Mouse (Mus musculus): Measurements from ENCODE around the gene Mylk3. TPM values are rescaled to one million over a fixed set of nuclear protein-coding genes. Genes with fewer than 3 reads are reported as not detected.
A peak's percentile ranks its signal among the peaks of the same experiment; 100 is the strongest.

Mylk3 gene
- polyA plus RNA-seq, 1 experiment from 2014 or later = 17.8 TPM

GRCm38 (mm10) chr8:85373435-85374039, 12.6 kb downstream of the Mylk3 start:
- Histone ChIP-seq H3K4me2 (ENCODE audit: low read depth, low read length) (no peak overlapping the region), H3K9ac (ENCODE audit: low read depth, low read length) (no peak overlapping the region), H3K27ac (ENCODE audit: low read length) (peak overlapping the region; percentile 45; the same call in 1 of the 2 replicates), H3K36me3 (ENCODE audit: control insufficient read depth, insufficient read depth, low read length) (no peaks in the 10 kb centered on the region), H3K4me1 (ENCODE audit: control insufficient read depth, insufficient read depth, low read length) (peaks cover 8% of the 10 kb centered on the region), H3K9me3 (ENCODE audit: control insufficient read depth, low read length) (no peaks in the 10 kb centered on the region), H3K27me3 (replicated peaks; ENCODE audit: control insufficient read depth, insufficient read depth, low read length) (no peaks in the 10 kb centered on the region), H3K4me3 (ENCODE audit: low read length) (no peak overlapping the region)
- ATAC-seq = no peak
- 41% methylated on average over 5 of the region's 5 CpGs for WGBS

GRCm38 (mm10) chr8:85372465-85372839, 13.7 kb downstream of the Mylk3 start:
- Histone ChIP-seq H3K4me3 (ENCODE audit: low read length) (no peak overlapping the region), H3K4me1 (ENCODE audit: control insufficient read depth, insufficient read depth, low read length) (peaks cover 8% of the 10 kb centered on the region), H3K9me3 (ENCODE audit: control insufficient read depth, low read length) (no peaks in the 10 kb centered on the region), H3K27me3 (replicated peaks; ENCODE audit: control insufficient read depth, insufficient read depth, low read length) (no peaks in the 10 kb centered on the region), H3K36me3 (ENCODE audit: control insufficient read depth, insufficient read depth, low read length) (no peaks in the 10 kb centered on the region), H3K27ac (ENCODE audit: low read length) (no peak overlapping the region), H3K9ac (ENCODE audit: low read depth, low read length) (no peak overlapping the region), H3K4me2 (ENCODE audit: low read depth, low read length) (no peak overlapping the region)
- no peak for ATAC-seq
- WGBS = 96% methylated on average over 1 of the region's 1 CpGs

- 85% methylated on average over 5 of the region's 5 CpGs for WGBS
- H3K27me3 ChIP-seq (replicated peaks; ENCODE audit: control insufficient read depth, insufficient read depth, low read length) = no peaks in the 10 kb centered on the region
- no peaks in the 10 kb centered on the region for H3K36me3 ChIP-seq (ENCODE audit: control insufficient read depth, insufficient read depth, low read length)
- ATAC-seq = no peak
- H3K9me3 ChIP-seq (ENCODE audit: control insufficient read depth, low read length) = no peaks in the 10 kb centered on the region
- no peak overlapping the region for H3K9ac ChIP-seq (ENCODE audit: low read depth, low read length)
- no peak overlapping the region for H3K4me2 ChIP-seq (ENCODE audit: low read depth, low read length)
- no peak overlapping the region for H3K4me3 ChIP-seq (ENCODE audit: low read length)
- peaks cover 8% of the 10 kb centered on the region for H3K4me1 ChIP-seq (ENCODE audit: control insufficient read depth, insufficient read depth, low read length)
- H3K27ac ChIP-seq (ENCODE audit: low read length) = no peak overlapping the region
Measured at GRCm38 (mm10) chr8:85371736-85372464, 14.2 kb downstream of the Mylk3 start.

DNA sequence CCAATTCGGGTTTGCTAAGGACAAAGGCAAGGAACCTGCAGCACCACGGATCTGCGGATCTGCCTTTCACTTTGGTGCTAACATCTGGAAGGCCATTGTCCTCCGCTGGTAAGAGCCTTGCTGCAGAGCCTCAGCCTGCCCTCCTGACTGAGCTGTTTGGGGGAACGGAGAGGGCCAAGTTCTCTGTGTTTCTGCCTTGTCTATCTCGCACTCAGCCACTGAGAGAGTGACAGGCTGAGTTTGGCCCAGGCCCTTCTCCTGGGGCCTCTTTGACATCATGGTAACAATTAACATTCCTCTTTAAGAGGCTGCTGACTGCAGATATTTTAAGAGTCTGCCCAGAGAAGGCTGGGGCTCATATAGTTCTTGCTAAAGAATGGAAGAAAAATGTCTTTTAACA, 21.0 kb downstream of the Mylk3 start:
- Histone ChIP-seq H3K27ac (ENCODE audit: low read length) (peak overlapping the region; percentile 9; the same call in 1 of the 2 replicates), H3K4me3 (ENCODE audit: low read length) (no peak overlapping the region), H3K9me3 (ENCODE audit: control insufficient read depth, low read length) (no peaks in the 10 kb centered on the region), H3K36me3 (ENCODE audit: control insufficient read depth, insufficient read depth, low read length) (no peaks in the 10 kb centered on the region), H3K27me3 (replicated peaks; ENCODE audit: control insufficient read depth, insufficient read depth, low read length) (no peaks in the 10 kb centered on the region), H3K4me2 (ENCODE audit: low read depth, low read length) (no peak overlapping the region), H3K9ac (ENCODE audit: low read depth, low read length) (no peak overlapping the region), H3K4me1 (ENCODE audit: control insufficient read depth, insufficient read depth, low read length) (peaks cover 9% of the 10 kb centered on the region)
- 49% methylated on average over 6 of the region's 6 CpGs for WGBS
- ATAC-seq = peak; percentile 31; the same call in 1 of the 2 replicates

GRCm38 (mm10) chr8:85364628-85365027, 21.5 kb downstream of the Mylk3 start:
- 86% methylated on average over 11 of the region's 11 CpGs for WGBS
- Histone ChIP-seq H3K9me3 (ENCODE audit: control insufficient read depth, low read length) (no peaks in the 10 kb centered on the region), H3K27ac (ENCODE audit: low read length) (no peak overlapping the region)

DNA sequence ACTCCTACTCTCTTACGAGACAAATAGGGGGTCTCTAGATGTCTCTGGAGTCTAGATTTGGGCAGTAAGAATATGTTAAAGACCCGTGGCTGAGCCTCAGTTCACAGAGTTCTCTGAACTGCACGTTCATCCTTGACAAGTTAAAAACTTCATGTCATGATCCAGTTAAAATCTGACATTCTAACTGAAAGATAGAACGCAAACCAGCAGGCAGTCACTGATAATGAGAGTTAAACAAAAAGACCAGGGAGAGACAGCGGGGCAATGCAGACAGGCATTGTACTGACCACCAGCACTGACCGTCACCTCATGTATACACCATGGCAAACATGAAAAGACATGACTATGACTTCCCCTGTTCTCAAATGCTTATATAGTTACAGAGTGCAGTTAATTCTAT, 22.7 kb downstream of the Mylk3 start:
- Histone ChIP-seq H3K9me3 (ENCODE audit: control insufficient read depth, low read length) (no peaks in the 10 kb centered on the region), H3K4me1 (ENCODE audit: control insufficient read depth, insufficient read depth, low read length) (peaks cover 9% of the 10 kb centered on the region), H3K27me3 (replicated peaks; ENCODE audit: control insufficient read depth, insufficient read depth, low read length) (no peaks in the 10 kb centered on the region), H3K9ac (ENCODE audit: low read depth, low read length) (no peak overlapping the region), H3K36me3 (ENCODE audit: control insufficient read depth, insufficient read depth, low read length) (no peaks in the 10 kb centered on the region), H3K27ac (ENCODE audit: low read length) (no peak overlapping the region), H3K4me3 (ENCODE audit: low read length) (no peak overlapping the region), H3K4me2 (ENCODE audit: low read depth, low read length) (no peak overlapping the region)
- 83% methylated on average over 6 of the region's 6 CpGs for WGBS
- no peak for ATAC-seq

More at GRCm38 (mm10) chr8:85364628-85365027, 21.5 kb downstream of the Mylk3 start:
- H3K4me3 ChIP-seq (ENCODE audit: low read length) = no peak overlapping the region
- H3K27me3 ChIP-seq (replicated peaks; ENCODE audit: control insufficient read depth, insufficient read depth, low read length) = no peaks in the 10 kb centered on the region
- no peak overlapping the region for H3K4me2 ChIP-seq (ENCODE audit: low read depth, low read length)
- H3K4me1 ChIP-seq (ENCODE audit: control insufficient read depth, insufficient read depth, low read length) = peaks cover 9% of the 10 kb centered on the region
- ATAC-seq = no peak
- H3K9ac ChIP-seq (ENCODE audit: low read depth, low read length) = no peak overlapping the region
- no peaks in the 10 kb centered on the region for H3K36me3 ChIP-seq (ENCODE audit: control insufficient read depth, insufficient read depth, low read length)

DNA sequence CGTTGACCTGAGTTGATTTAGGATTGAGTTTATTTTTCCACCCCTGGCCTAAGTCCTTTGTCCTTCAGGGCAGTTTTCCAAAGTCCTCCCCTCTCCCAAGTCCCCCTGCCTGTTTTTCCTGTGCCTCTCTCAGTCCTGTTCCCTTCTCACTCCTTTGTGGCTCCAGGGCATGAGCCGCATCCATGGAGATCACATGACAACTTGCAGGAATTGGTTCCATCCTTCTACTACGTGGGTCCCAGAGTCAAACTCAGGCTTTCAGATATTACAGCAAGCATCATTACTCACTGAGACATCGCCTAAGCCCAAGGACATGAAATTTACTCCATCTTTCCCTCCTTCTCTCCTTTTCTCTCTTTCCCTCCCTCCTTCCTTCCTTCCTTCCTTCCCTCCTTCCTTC, 23.9 kb downstream of the Mylk3 start:
- ATAC-seq = no peak
- Histone ChIP-seq H3K36me3 (ENCODE audit: control insufficient read depth, insufficient read depth, low read length) (no peaks in the 10 kb centered on the region), H3K4me2 (ENCODE audit: low read depth, low read length) (no peak overlapping the region), H3K9me3 (ENCODE audit: control insufficient read depth, low read length) (no peaks in the 10 kb centered on the region), H3K4me3 (ENCODE audit: low read length) (no peak overlapping the region), H3K27me3 (replicated peaks; ENCODE audit: control insufficient read depth, insufficient read depth, low read length) (no peaks in the 10 kb centered on the region), H3K27ac (ENCODE audit: low read length) (no peak overlapping the region), H3K9ac (ENCODE audit: low read depth, low read length) (no peak overlapping the region), H3K4me1 (ENCODE audit: control insufficient read depth, insufficient read depth, low read length) (peaks cover 9% of the 10 kb centered on the region)
- 77% methylated on average over 4 of the region's 4 CpGs for WGBS

DNA sequence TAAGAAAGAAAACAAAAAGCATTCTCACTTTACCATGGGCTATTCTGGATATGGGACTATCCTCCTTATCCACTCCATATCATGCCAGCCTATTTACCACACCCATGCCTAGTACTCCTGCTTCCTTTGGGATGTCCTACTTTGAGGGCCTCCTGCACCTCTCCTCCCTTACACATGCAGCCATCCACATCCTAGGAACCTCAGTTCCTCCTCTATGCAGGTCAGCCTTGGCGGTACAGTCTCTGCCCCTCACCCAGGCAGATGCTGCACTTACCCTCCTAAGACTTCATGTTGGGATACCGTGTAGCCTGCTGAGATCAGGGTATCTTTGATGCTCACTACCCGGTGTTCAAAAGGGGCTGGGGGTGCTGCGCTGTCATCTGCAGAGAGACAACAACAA, 32.9 kb downstream of the Mylk3 start:
- H3K4me1 ChIP-seq (ENCODE audit: control insufficient read depth, insufficient read depth, low read length) = no peaks in the 10 kb centered on the region
- WGBS = 80% methylated on average over 4 of the region's 4 CpGs

DNA sequence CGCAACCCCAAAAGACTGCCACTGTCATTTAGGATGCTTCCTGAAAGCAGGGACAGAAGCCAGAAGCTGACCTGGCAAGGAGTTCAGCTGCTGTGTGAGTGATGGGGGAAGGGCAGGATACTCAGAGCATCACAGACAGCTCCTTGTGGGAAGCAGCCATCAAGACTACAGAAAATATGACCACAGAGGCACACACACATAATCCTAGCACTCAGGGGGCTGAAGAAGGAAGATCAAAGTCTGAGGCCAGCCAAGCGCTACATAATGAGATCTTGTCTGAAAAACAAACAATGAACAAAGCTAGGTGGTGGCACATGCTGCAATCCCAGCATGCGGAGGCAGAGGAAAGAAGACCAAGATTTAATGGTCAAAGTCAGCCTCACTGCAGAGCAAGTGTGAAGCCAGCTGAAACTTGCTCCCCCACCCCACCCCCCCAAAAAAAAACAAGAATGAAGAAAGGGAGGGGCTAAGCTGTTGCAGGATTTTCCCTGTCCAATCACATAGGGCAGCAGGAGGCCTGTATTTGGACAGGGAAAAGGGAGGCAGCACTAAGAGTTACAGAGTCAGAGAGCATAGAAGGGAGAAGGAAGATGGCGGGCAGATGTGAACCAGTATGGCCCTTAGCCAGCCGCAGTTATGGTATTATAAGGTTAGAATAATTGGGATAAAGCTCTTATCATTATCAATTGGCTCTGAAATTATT, 46.1 kb downstream of the Mylk3 start:
- H3K27me3 ChIP-seq (replicated peaks; ENCODE audit: control insufficient read depth, insufficient read depth, low read length) = no peaks in the 10 kb centered on the region
- no peak overlapping the region for H3K4me3 ChIP-seq (ENCODE audit: low read length)
- ATAC-seq = no peak
- H3K27ac ChIP-seq (ENCODE audit: low read length) = no peak overlapping the region
- H3K9ac ChIP-seq (ENCODE audit: low read depth, low read length) = no peak overlapping the region
- H3K4me2 ChIP-seq (ENCODE audit: low read depth, low read length) = no peak overlapping the region
- 61% methylated on average over 5 of the region's 5 CpGs for WGBS
- H3K9me3 ChIP-seq (ENCODE audit: control insufficient read depth, low read length) = no peaks in the 10 kb centered on the region
- peaks cover 8% of the 10 kb centered on the region; the same call in 1 of the 2 replicates for H3K4me1 ChIP-seq (ENCODE audit: control insufficient read depth, insufficient read depth, low read length)
- H3K36me3 ChIP-seq (ENCODE audit: control insufficient read depth, insufficient read depth, low read length) = no peaks in the 10 kb centered on the region

More for the DNA sequence above, 32.9 kb downstream of the Mylk3 start:
- no peak for ATAC-seq
- Histone ChIP-seq H3K9ac (ENCODE audit: low read depth, low read length) (no peak overlapping the region), H3K27ac (ENCODE audit: low read length) (no peak overlapping the region), H3K9me3 (ENCODE audit: control insufficient read depth, low read length) (no peaks in the 10 kb centered on the region), H3K27me3 (replicated peaks; ENCODE audit: control insufficient read depth, insufficient read depth, low read length) (no peaks in the 10 kb centered on the region), H3K4me2 (ENCODE audit: low read depth, low read length) (no peak overlapping the region), H3K36me3 (ENCODE audit: control insufficient read depth, insufficient read depth, low read length) (no peaks in the 10 kb centered on the region), H3K4me3 (ENCODE audit: low read length) (no peak overlapping the region)
